Mouse (Mus musculus): ENCODE data around the gene Nudc.

The Nudc gene

GRCm38 (mm10) chr4:133489489-133490245 lies 56.1 kb downstream of the Nudc start:
- DNase-seq = no peak

- peak; percentile 28 to 68 for DNase-seq
These were observed 57.0 kb downstream of the Nudc start for GRCm38 (mm10) chr4:133488619-133489392.

- DNase-seq = no peak
These were observed 59.0 kb downstream of the Nudc start for GRCm38 (mm10) chr4:133486673-133487357.

- no peak for DNase-seq
These were observed 59.9 kb downstream of the Nudc start for GRCm38 (mm10) chr4:133485691-133486425.

- DNase-seq = peak; percentile 74 to 92
These were observed 61.4 kb downstream of the Nudc start for GRCm38 (mm10) chr4:133484266-133485025.

Data from kidney, postnatal 25 days (tissue).